Mouse (Mus musculus): ENCODE data around the gene Usp35. TPM values are rescaled to one million over a fixed set of nuclear protein-coding genes. Genes with fewer than 3 reads are reported as not detected.

Gene Usp35
- polyA plus RNA-seq, 1 experiment, result 5.0 TPM

- H3K4me3 ChIP-seq (ENCODE audit: insufficient read depth, low read length), result no peak overlapping the region
- H3K4me1 ChIP-seq (ENCODE audit: control insufficient read depth, insufficient read depth, low read length), result no peaks in the 10 kb centered on the region
- TF ChIP-seq CTCF (IDR thresholded peaks at IDR 0.05; ENCODE audit: borderline replicate concordance, insufficient read depth, low read length), result no peak
- no peak for TF ChIP-seq POLR2A (IDR thresholded peaks at IDR 0.05; ENCODE audit: low read depth, low read length)
- no peak overlapping the region for H3K27ac ChIP-seq (ENCODE audit: insufficient read depth, low read length)
Measured at GRCm38 (mm10) chr7:97297466-97297865, 34.4 kb downstream of the Usp35 start.

GRCm38 (mm10) chr7:97296986-97297385, 34.8 kb downstream of the Usp35 start:
- TF ChIP-seq POLR2A (IDR thresholded peaks at IDR 0.05; ENCODE audit: low read depth, low read length) (no peak), CTCF (IDR thresholded peaks at IDR 0.05; ENCODE audit: borderline replicate concordance, insufficient read depth, low read length) (no peak)
- Histone ChIP-seq H3K27ac (ENCODE audit: insufficient read depth, low read length) (no peak overlapping the region), H3K4me3 (ENCODE audit: insufficient read depth, low read length) (no peak overlapping the region), H3K4me1 (ENCODE audit: control insufficient read depth, insufficient read depth, low read length) (no peaks in the 10 kb centered on the region)

GRCm38 (mm10) chr7:97271068-97271467, 60.8 kb downstream of the Usp35 start:
- Histone ChIP-seq H3K4me1 (ENCODE audit: control insufficient read depth, insufficient read depth, low read length) (no peaks in the 10 kb centered on the region), H3K4me3 (ENCODE audit: insufficient read depth, low read length) (no peak overlapping the region), H3K27ac (ENCODE audit: insufficient read depth, low read length) (no peak overlapping the region)
- TF ChIP-seq CTCF (IDR thresholded peaks at IDR 0.05; ENCODE audit: borderline replicate concordance, insufficient read depth, low read length) (no peak), POLR2A (IDR thresholded peaks at IDR 0.05; ENCODE audit: low read depth, low read length) (no peak)

- no peak for TF ChIP-seq CTCF (IDR thresholded peaks at IDR 0.05; ENCODE audit: borderline replicate concordance, insufficient read depth, low read length)
- TF ChIP-seq POLR2A (IDR thresholded peaks at IDR 0.05; ENCODE audit: low read depth, low read length), result no peak
- Histone ChIP-seq H3K27ac (ENCODE audit: insufficient read depth, low read length) (no peak overlapping the region), H3K4me1 (ENCODE audit: control insufficient read depth, insufficient read depth, low read length) (no peaks in the 10 kb centered on the region), H3K4me3 (ENCODE audit: insufficient read depth, low read length) (no peak overlapping the region)
Measured at GRCm38 (mm10) chr7:97270367-97270766, 61.5 kb downstream of the Usp35 start.

GRCm38 (mm10) chr7:97262541-97262940, 69.3 kb downstream of the Usp35 start:
- Histone ChIP-seq H3K4me1 (ENCODE audit: control insufficient read depth, insufficient read depth, low read length) (no peaks in the 10 kb centered on the region; the same call in 1 of the 2 replicates), H3K27ac (ENCODE audit: insufficient read depth, low read length) (no peak overlapping the region), H3K4me3 (ENCODE audit: insufficient read depth, low read length) (no peak overlapping the region)
- TF ChIP-seq CTCF (IDR thresholded peaks at IDR 0.05; ENCODE audit: borderline replicate concordance, insufficient read depth, low read length) (no peak), POLR2A (IDR thresholded peaks at IDR 0.05; ENCODE audit: low read depth, low read length) (no peak)

Other genes starting within 250 kb of the Usp35 start
- 3.9 and 4.8 TPM in 2 replicates for gene Kctd21, start 307 bp upstream of the Usp35 start, polyA plus RNA-seq (2011; ENCODE audit: insufficient read length, low read depth, missing spikeins)
- gene Alg8, start 39.6 kb upstream of the Usp35 start, polyA plus RNA-seq (2011; ENCODE audit: insufficient read length, low read depth, missing spikeins), result 48.7 and 62.1 TPM in 2 replicates
- gene Ndufc2, start 68.0 kb upstream of the Usp35 start, polyA plus RNA-seq (2011; ENCODE audit: insufficient read length, low read depth, missing spikeins), result 114 and 124 TPM in 2 replicates
- gene Thrsp, start 85.7 kb upstream of the Usp35 start, polyA plus RNA-seq (2011; ENCODE audit: insufficient read length, low read depth, missing spikeins), result not detected in 2 replicates
- gene Kctd14, start 119.3 kb upstream of the Usp35 start, polyA plus RNA-seq (2011; ENCODE audit: insufficient read length, low read depth, missing spikeins), result 0.70 TPM in 1 of 2 replicates, not detected in the other
- 28.4 and 39.0 TPM in 2 replicates for gene Ints4, start 148.9 kb upstream of the Usp35 start, polyA plus RNA-seq (2011; ENCODE audit: insufficient read length, low read depth, missing spikeins)
- 21.9 and 22.2 TPM in 2 replicates for gene Aamdc, start 247.5 kb upstream of the Usp35 start, polyA plus RNA-seq (2011; ENCODE audit: insufficient read length, low read depth, missing spikeins)
- gene Rsf1, start 247.9 kb upstream of the Usp35 start, polyA plus RNA-seq (2011; ENCODE audit: insufficient read length, low read depth, missing spikeins), result 24.2 and 26.2 TPM in 2 replicates

All from embryonic fibroblast, embryonic 13.5 days (primary cell).